Mouse (Mus musculus): ENCODE data around the gene Ptrh1. TPM values are rescaled to one million over a fixed set of nuclear protein-coding genes. Genes with fewer than 3 reads are reported as not detected.

Ptrh1 gene
- polyA plus RNA-seq (2015; fragmentation: Nextera tagmentation; extraction: Ambion mirVana), result 5.5 and 6.6 TPM in 2 replicates

GRCm38 (mm10) chr2:32775359-32776074 lies at the start of gene Ptrh1, which contains the start of gene Ttc16:
Gene Ptrh1 (plus strand): TSS chr2:32775786.
Gene Ttc16 (minus strand): TSS chr2:32775633.
- Histone ChIP-seq H3K27me3 (no peaks in the 10 kb centered on the region), H3K36me3 (no peaks in the 10 kb centered on the region), H3K4me2 (peak within 1 kb of the TSS; percentile 64), H3K27ac (replicated peaks) (peak within 1 kb of the TSS; percentile 57), H3K9ac (peak within 1 kb of the TSS; percentile 60), H3K4me3 (peak within 1 kb of the TSS; percentile 59), H3K4me1 (replicated peaks) (peaks cover 18% of the 10 kb centered on the region), H3K9me3 (no peaks in the 10 kb centered on the region)
- peak; percentile 98 for ATAC-seq (ENCODE audit: low read depth)
- WGBS, result under 1% methylated on average over 46 of the region's 46 CpGs

- Histone ChIP-seq H3K4me2 (peak overlapping the region; percentile 54), H3K9me3 (no peaks in the 10 kb centered on the region), H3K36me3 (no peaks in the 10 kb centered on the region), H3K27me3 (no peaks in the 10 kb centered on the region), H3K4me1 (replicated peaks) (peaks cover 25% of the 10 kb centered on the region), H3K27ac (replicated peaks) (no peak overlapping the region), H3K9ac (peak overlapping the region; percentile 57; the same call in 1 of the 2 replicates), H3K4me3 (peak overlapping the region; percentile 37)
- ATAC-seq (ENCODE audit: low read depth), result peak; percentile 94
- under 1% methylated on average over 16 of the region's 16 CpGs for WGBS
Observed at GRCm38 (mm10) chr2:32727435-32727834, 48.2 kb upstream of the Ptrh1 start.

- ATAC-seq (ENCODE audit: low read depth), result 0 out of 2 replicates have a peak, but pooled peaks have one; percentile 4
- Histone ChIP-seq H3K9ac (no peak overlapping the region; the same call in 1 of the 2 replicates), H3K4me2 (peak overlapping the region; percentile 54), H3K4me1 (replicated peaks) (peaks cover 25% of the 10 kb centered on the region), H3K27ac (replicated peaks) (peak overlapping the region; percentile 34; the same call in 1 of the 2 replicates), H3K9me3 (no peaks in the 10 kb centered on the region), H3K27me3 (no peaks in the 10 kb centered on the region), H3K36me3 (no peaks in the 10 kb centered on the region), H3K4me3 (peak overlapping the region; percentile 37)
- WGBS, result 52% methylated on average over 7 of the region's 7 CpGs
Observed at GRCm38 (mm10) chr2:32728463-32728862, 47.1 kb upstream of the Ptrh1 start.

- Histone ChIP-seq H3K9ac (0 out of 2 replicates have a peak overlapping the region, but pooled peaks have one; percentile 17), H3K27ac (replicated peaks) (0 out of 2 replicates have a peak overlapping the region, but pooled peaks have one; percentile 28), H3K9me3 (no peaks in the 10 kb centered on the region), H3K4me3 (no peak overlapping the region), H3K27me3 (no peaks in the 10 kb centered on the region), H3K4me2 (peak overlapping the region; percentile 54), H3K4me1 (replicated peaks) (peaks cover 25% of the 10 kb centered on the region), H3K36me3 (no peaks in the 10 kb centered on the region)
- ATAC-seq (ENCODE audit: low read depth), result no peak
- WGBS, result 52% methylated on average over 4 of the region's 4 CpGs
Observed at GRCm38 (mm10) chr2:32729547-32729946, 46.0 kb upstream of the Ptrh1 start.

GRCm38 (mm10) chr2:32730854-32731253 lies 44.7 kb upstream of the Ptrh1 start:
- 45% methylated on average over 11 of the region's 11 CpGs for WGBS
- Histone ChIP-seq H3K27ac (replicated peaks) (0 out of 2 replicates have a peak overlapping the region, but pooled peaks have one; percentile 28), H3K4me1 (replicated peaks) (peaks cover 25% of the 10 kb centered on the region), H3K36me3 (no peaks in the 10 kb centered on the region), H3K9ac (peak overlapping the region; percentile 17; the same call in 1 of the 2 replicates), H3K4me3 (no peak overlapping the region), H3K27me3 (no peaks in the 10 kb centered on the region), H3K4me2 (peak overlapping the region; percentile 54; the same call in 1 of the 2 replicates), H3K9me3 (no peaks in the 10 kb centered on the region)
- ATAC-seq (ENCODE audit: low read depth), result no peak

GRCm38 (mm10) chr2:32731911-32732310 lies 43.7 kb upstream of the Ptrh1 start:
- H3K4me3 ChIP-seq, result no peak overlapping the region
- no peak overlapping the region for H3K9ac ChIP-seq
- H3K4me1 ChIP-seq (replicated peaks), result peaks cover 25% of the 10 kb centered on the region
- H3K27ac ChIP-seq (replicated peaks), result peak overlapping the region; percentile 49; the same call in 1 of the 2 replicates
- H3K9me3 ChIP-seq, result no peaks in the 10 kb centered on the region
- no peaks in the 10 kb centered on the region for H3K36me3 ChIP-seq
- ATAC-seq (ENCODE audit: low read depth), result no peak
- no peak overlapping the region for H3K4me2 ChIP-seq
- no peaks in the 10 kb centered on the region for H3K27me3 ChIP-seq
- 73% methylated on average over 4 of the region's 4 CpGs for WGBS

- Histone ChIP-seq H3K9me3 (no peaks in the 10 kb centered on the region), H3K4me2 (no peak overlapping the region), H3K27me3 (no peaks in the 10 kb centered on the region), H3K36me3 (no peaks in the 10 kb centered on the region), H3K9ac (no peak overlapping the region), H3K27ac (replicated peaks) (no peak overlapping the region), H3K4me3 (no peak overlapping the region), H3K4me1 (replicated peaks) (peaks cover 27% of the 10 kb centered on the region)
- no peak for ATAC-seq (ENCODE audit: low read depth)
- WGBS, result 78% methylated on average over 6 of the region's 6 CpGs
Observed at GRCm38 (mm10) chr2:32732695-32733094, 42.9 kb upstream of the Ptrh1 start.

- no peak for ATAC-seq (ENCODE audit: low read depth)
- Histone ChIP-seq H3K9ac (0 out of 2 replicates have a peak overlapping the region, but pooled peaks have one; percentile 41), H3K4me3 (no peak overlapping the region), H3K4me1 (replicated peaks) (peaks cover 28% of the 10 kb centered on the region), H3K4me2 (no peak overlapping the region), H3K9me3 (no peaks in the 10 kb centered on the region), H3K27me3 (no peaks in the 10 kb centered on the region), H3K27ac (replicated peaks) (no peak overlapping the region), H3K36me3 (no peaks in the 10 kb centered on the region)
- 52% methylated on average over 4 of the region's 4 CpGs for WGBS
Observed at GRCm38 (mm10) chr2:32734480-32734879, 41.1 kb upstream of the Ptrh1 start.

- 0 out of 2 replicates have a peak, but pooled peaks cover 3% of the 10 kb centered on the region for H3K27me3 ChIP-seq
- peaks cover 26% of the 10 kb centered on the region for H3K4me1 ChIP-seq (replicated peaks)
- no peaks in the 10 kb centered on the region for H3K9me3 ChIP-seq
- no peak overlapping the region for H3K27ac ChIP-seq (replicated peaks)
- no peak overlapping the region for H3K4me2 ChIP-seq
- no peak for ATAC-seq (ENCODE audit: low read depth)
- H3K9ac ChIP-seq, result 0 out of 2 replicates have a peak overlapping the region, but pooled peaks have one; percentile 41
- no peak overlapping the region for H3K4me3 ChIP-seq
- WGBS, result 49% methylated on average over 4 of the region's 4 CpGs
- H3K36me3 ChIP-seq, result no peaks in the 10 kb centered on the region
Observed at GRCm38 (mm10) chr2:32734933-32735332, 40.7 kb upstream of the Ptrh1 start.

- Histone ChIP-seq H3K27me3 (peaks cover 10% of the 10 kb centered on the region; the same call in 1 of the 2 replicates), H3K4me2 (no peak overlapping the region), H3K4me1 (replicated peaks) (peaks cover 23% of the 10 kb centered on the region), H3K9ac (no peak overlapping the region), H3K27ac (replicated peaks) (peak overlapping the region; percentile 5), H3K4me3 (no peak overlapping the region), H3K36me3 (no peaks in the 10 kb centered on the region), H3K9me3 (no peaks in the 10 kb centered on the region)
- 43% methylated on average over 3 of the region's 3 CpGs for WGBS
- ATAC-seq (ENCODE audit: low read depth), result no peak
Observed at GRCm38 (mm10) chr2:32736306-32736829, 39.2 kb upstream of the Ptrh1 start.

GRCm38 (mm10) chr2:32737008-32737407 lies 38.6 kb upstream of the Ptrh1 start:
- H3K9me3 ChIP-seq, result no peaks in the 10 kb centered on the region
- no peak for ATAC-seq (ENCODE audit: low read depth)
- peaks cover 28% of the 10 kb centered on the region for H3K4me1 ChIP-seq (replicated peaks)
- peaks cover 10% of the 10 kb centered on the region; the same call in 1 of the 2 replicates for H3K27me3 ChIP-seq
- H3K36me3 ChIP-seq, result no peaks in the 10 kb centered on the region
- 58% methylated on average over 6 of the region's 6 CpGs for WGBS
- no peak overlapping the region for H3K27ac ChIP-seq (replicated peaks)
- 0 out of 2 replicates have a peak overlapping the region, but pooled peaks have one; percentile 26 for H3K9ac ChIP-seq
- H3K4me2 ChIP-seq, result no peak overlapping the region
- H3K4me3 ChIP-seq, result no peak overlapping the region

- Histone ChIP-seq H3K27me3 (peaks cover 10% of the 10 kb centered on the region; the same call in 1 of the 2 replicates), H3K9ac (peak overlapping the region; percentile 50; the same call in 1 of the 2 replicates), H3K9me3 (no peaks in the 10 kb centered on the region), H3K27ac (replicated peaks) (no peak overlapping the region), H3K36me3 (peaks cover 3% of the 10 kb centered on the region; the same call in 1 of the 2 replicates), H3K4me1 (replicated peaks) (peaks cover 46% of the 10 kb centered on the region), H3K4me3 (no peak overlapping the region), H3K4me2 (no peak overlapping the region)
- no peak for ATAC-seq (ENCODE audit: low read depth)
- WGBS, result 66% methylated on average over 4 of the region's 4 CpGs
Observed at GRCm38 (mm10) chr2:32739311-32739710, 36.3 kb upstream of the Ptrh1 start.
